Mouse (Mus musculus): ENCODE results near the gene Lix1.

- peak; percentile 49 for TF ChIP-seq CTCF (IDR thresholded peaks at IDR 0.05; ENCODE audit: low read depth)
- TF ChIP-seq EP300 (IDR thresholded peaks at IDR 0.05; ENCODE audit: low read depth), result no peak
Observed at GRCm38 (mm10) chr17:17402222-17403004, at the start of gene Lix1.

Data from liver, postnatal 0 days (tissue).